Mouse (Mus musculus): ENCODE results near the gene CK137956.

CK137956 gene

GRCm38 (mm10) chr4:127970901-127971868 is at the start of gene CK137956:
CK137956 (minus strand) TSS chr4:127970951.
- no peak for DNase-seq (ENCODE audit: low read depth)

GRCm38 (mm10) chr4:128019465-128019864 is 48.7 kb upstream of the CK137956 start:
- no peak for DNase-seq (ENCODE audit: low read depth)

DNA sequence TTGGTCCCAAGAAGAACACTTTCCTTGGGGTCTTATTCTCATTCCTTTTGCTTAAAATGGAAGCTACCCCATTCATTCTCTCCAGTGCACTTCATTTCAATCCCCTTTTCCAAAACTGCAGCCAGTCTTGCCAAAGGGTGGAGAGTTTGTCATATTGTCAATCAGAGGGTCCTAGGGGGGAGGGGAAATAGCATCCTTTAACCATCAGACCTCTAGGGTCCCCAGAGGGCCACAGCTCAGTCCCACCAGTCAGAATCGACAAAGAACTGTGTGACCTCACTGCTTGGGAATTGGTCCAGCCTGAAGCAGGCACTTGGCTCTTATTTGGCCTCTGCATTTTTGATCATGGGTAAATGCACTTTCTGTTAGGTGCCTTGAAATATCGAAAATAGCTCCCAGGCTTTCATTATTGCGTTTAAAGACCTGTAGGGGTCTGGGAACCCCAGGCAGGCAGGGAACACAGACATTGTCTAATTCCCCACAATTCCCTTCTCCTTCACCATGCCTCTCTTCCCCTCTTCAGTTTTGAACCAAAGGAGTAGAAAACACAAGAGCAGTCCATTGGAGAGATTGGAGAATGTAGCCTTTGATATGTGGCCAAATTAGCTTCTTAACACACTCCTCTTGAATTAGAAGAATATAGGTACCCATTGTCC is 34.2 kb upstream of the CK137956 start:
- no peak for DNase-seq (ENCODE audit: low read depth)

DNA sequence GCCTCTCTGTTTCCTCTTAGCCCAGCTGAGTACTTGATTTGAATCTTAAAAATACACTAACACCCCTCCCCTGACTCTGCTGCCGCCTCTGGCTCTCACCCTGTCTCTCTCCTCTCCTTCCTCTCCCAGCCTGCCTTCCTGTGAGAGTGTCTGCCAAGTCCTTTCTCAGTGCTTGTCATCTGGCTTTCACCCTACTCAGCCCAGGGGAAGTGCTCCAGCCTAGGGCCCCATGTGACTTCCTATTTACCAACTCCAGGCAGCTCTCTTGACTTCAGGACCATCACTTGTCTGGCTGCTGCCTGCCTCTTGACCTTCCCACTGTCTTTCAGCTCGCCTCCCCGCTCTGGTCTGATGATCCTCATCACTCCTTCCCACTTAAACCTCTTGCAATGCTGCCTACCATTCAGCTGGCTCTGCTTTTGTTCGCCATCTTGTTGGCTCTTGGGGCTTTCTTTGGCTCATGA is 31.9 kb upstream of the CK137956 start:
- DNase-seq (ENCODE audit: low read depth) = no peak

- DNase-seq (ENCODE audit: low read depth) = no peak
Observed at GRCm38 (mm10) chr4:127999281-127999680, 28.5 kb upstream of the CK137956 start.

DNA sequence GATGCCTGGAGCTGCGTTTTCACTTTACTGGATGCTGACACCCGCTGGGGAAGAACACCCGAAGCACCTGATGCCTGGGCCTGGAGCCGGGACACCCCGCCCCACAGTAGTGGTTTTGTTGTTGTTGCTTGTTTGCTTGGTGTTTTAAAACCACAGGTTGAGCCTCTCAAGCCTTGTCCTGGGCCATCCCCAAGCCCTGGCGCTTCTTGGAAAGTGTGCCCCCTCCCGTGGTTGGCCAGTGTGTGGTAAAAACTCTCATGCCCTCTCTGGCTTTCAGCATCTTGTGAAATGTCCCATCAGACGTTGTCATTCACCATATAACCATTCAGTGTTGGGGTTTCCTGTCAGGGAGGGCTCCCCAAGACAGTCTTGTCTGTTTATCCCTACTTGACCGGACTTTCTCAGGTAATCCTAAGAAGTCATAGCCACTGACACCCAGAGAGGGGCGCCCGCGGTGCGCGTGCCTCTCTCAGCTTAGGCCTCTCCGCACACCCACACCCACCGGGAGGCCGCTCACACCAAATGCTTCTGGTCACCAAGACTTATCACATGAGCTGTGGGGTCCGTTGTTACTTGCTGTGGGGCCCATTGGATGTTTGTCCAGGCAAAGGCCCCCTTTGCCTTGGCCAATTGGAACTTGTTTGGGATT is 18.7 kb upstream of the CK137956 start:
- DNase-seq (ENCODE audit: low read depth) = no peak

- DNase-seq (ENCODE audit: low read depth) = no peak
Observed at GRCm38 (mm10) chr4:127988526-127989180, 17.9 kb upstream of the CK137956 start.

GRCm38 (mm10) chr4:127987784-127988455 is 17.2 kb upstream of the CK137956 start, which contains the start of gene Csmd2:
Csmd2 (plus strand) TSS chr4:127987857.
- no peak for DNase-seq (ENCODE audit: low read depth)

DNA sequence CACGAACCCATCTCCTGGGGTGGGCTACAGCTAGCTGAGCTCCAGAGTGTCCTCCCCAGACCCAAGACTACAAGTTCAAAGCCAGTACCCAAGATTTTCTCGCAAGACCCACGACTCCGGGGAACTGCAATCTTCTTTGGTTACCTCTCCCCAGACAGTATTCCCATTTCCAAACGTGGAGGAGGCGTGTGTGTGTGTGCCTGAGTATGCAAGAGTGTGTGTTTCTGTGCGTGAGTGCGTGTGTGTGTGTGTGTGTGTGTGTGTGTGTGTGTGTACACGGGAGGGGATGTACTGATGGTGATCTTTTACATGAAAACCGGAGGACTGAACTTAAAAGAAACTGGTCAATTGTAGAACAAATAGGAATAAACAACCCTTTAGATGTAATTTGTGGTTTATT is 16.5 kb upstream of the CK137956 start:
- DNase-seq (ENCODE audit: low read depth) = no peak

DNA sequence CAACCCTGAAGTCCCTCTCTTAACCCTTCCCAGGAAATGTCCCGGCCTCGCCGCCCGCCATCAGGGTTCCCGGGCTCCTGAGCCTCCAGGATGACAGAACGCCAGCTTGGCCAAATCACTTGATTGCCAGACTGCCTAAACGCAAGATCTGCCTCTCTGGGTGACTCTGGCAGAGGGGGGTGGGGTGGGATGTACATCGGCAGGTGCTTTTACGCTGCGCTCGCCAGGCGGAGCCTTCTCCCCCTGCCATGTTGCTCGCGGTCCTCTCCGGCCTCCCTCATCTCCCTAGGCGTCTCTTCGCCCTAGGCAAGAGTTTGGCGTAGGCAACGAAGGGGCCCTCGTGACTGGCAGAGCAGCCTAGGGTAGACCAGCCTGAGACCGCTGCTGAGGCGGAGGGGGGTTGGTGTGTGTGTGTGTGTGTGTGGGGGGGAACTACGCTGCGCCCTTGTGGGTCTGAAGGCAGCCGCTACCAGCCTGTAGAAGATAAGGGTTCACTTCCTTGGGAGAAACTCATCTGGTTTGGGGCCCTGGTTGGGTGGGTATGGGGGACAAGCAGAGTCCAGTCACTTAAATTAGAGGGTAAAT is 15.8 kb upstream of the CK137956 start:
- DNase-seq (ENCODE audit: low read depth) = no peak

- DNase-seq (ENCODE audit: low read depth) = no peak
Observed at GRCm38 (mm10) chr4:127985874-127986273, 15.1 kb upstream of the CK137956 start.

GRCm38 (mm10) chr4:127984426-127984825 is 13.7 kb upstream of the CK137956 start:
- no peak for DNase-seq (ENCODE audit: low read depth)

- DNase-seq (ENCODE audit: low read depth) = no peak
Observed at GRCm38 (mm10) chr4:127981125-127981524, 10.4 kb upstream of the CK137956 start.

GRCm38 (mm10) chr4:127972976-127973375 is 2.2 kb upstream of the CK137956 start:
- DNase-seq (ENCODE audit: low read depth) = no peak

DNA sequence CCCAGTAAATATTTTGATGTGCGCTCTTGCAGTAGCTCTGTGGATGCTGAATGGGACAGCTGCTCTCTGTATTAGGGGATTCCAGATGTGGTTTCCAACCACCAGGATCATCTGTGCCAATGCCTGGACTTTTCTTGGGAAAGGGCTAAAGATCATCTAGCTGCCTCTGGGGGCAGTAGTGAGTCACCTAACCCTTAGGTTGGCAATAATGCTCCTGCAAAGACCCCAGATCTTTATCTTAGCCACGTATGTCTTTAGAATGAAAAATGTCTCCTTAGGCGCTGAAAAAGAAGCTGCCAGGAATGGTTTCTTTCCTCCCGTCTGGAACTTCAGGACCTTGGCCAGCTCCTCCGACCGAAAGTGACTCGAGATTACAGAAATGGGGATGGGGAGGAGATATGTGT is 731 bp downstream of the CK137956 start:
- no peak for DNase-seq (ENCODE audit: low read depth)

DNA sequence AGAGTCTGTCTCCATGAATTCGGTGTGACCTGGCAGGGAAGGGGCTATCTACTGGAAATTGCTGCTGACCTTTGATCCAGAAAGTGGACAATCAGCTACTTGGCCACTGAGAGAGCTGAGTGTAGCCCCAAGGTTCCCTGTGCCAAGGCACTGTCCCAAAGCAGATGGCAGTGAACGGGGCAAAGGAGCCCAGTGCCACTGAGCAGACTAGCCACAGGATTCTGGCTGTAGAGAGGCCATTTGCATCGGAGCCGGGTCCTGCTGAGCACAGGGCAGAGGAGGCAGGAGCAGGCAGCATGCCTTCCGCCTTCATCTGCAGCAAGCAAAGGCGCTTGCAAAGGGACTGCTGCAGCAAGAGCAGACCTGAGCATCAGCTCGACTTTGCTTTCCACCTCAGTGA is 1.6 kb downstream of the CK137956 start:
- DNase-seq (ENCODE audit: low read depth) = no peak

- no peak for DNase-seq (ENCODE audit: low read depth)
Observed at GRCm38 (mm10) chr4:127953006-127953710, 17.6 kb downstream of the CK137956 start.

GRCm38 (mm10) chr4:127947696-127948095 is 23.1 kb downstream of the CK137956 start:
- DNase-seq (ENCODE audit: low read depth) = no peak

DNA sequence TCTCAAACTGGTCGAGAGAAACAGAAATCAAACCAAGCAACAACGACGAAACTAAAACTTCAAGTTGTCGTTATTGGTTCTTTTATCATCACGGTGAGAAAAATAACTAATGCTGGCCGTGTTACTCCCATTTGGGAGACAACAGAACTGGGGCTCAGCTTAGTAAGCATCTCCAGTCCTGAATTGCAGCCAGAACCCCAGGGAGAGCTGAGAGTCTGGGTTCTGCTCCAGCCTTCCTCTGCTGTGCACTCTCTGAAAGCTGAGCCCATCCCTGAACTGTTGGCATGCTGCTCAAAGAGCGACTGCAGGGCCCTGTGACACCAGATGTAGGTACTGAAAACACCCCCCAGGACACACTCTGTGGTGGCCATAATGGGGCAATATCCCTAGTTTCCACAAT is 33.3 kb downstream of the CK137956 start:
- no peak for DNase-seq (ENCODE audit: low read depth)

GRCm38 (mm10) chr4:127935369-127935768 is 35.4 kb downstream of the CK137956 start:
- no peak for DNase-seq (ENCODE audit: low read depth)
